Mouse (Mus musculus) forebrain, embryonic 11.5 days (tissue): ENCODE results near the gene Ankrd63. TPM values are rescaled to one million over a fixed set of nuclear protein-coding genes. Genes with fewer than 3 reads are reported as not detected.

ENCODE experiments used
- ATAC-seq: fragments of 200-750 bp; cut with Nextera tagmentation; replicated peaks from 2 replicates; pipeline ENCODE4 v1.8.0; 2017; ENCODE audit warnings: moderate TSS enrichment; ENCODE audit not compliant: low FRiP score
- DNase-seq: peaks from one replicate; pipeline ENCODE4 v3.0.0-alpha.2; 2017; ENCODE audit warnings: low spot score
- H3K27ac ChIP-seq: fragments of 300-500 bp; sonication (generic); 2 replicates; pipeline ENCODE4 v1.5.1; 2014; ENCODE audit warnings: low read depth, low read length
- H3K27me3 ChIP-seq: fragments of 300-500 bp; sonication (generic); 2 replicates; pipeline ENCODE4 v1.6.1; 2014; ENCODE audit warnings: mild to moderate bottlenecking, low read length, mixed read lengths; ENCODE audit not compliant: control insufficient read depth, insufficient read depth
- H3K36me3 ChIP-seq: fragments of 300-500 bp; sonication (generic); 2 replicates; pipeline ENCODE4 v1.6.1; 2014; ENCODE audit warnings: mild to moderate bottlenecking, low read length, moderate library complexity, mixed read lengths; ENCODE audit not compliant: control insufficient read depth, insufficient read depth
- H3K4me1 ChIP-seq: fragments of 300-500 bp; sonication (generic); replicated peaks from 2 replicates; pipeline ENCODE4 v1.6.1; 2014; ENCODE audit warnings: low read length, mixed read lengths; ENCODE audit not compliant: control insufficient read depth, insufficient read depth
- H3K4me2 ChIP-seq: fragments of 300-500 bp; sonication (generic); 2 replicates; pipeline ENCODE4 v1.6.1; 2014; ENCODE audit warnings: low read depth, mild to moderate bottlenecking, low read length, moderate library complexity, mixed read lengths; ENCODE audit not compliant: severe bottlenecking
- H3K4me3 ChIP-seq: fragments of 300-500 bp; sonication (generic); 2 replicates; pipeline ENCODE4 v1.5.1; 2014; ENCODE audit warnings: low read depth, low read length
- H3K9ac ChIP-seq: fragments of 300-500 bp; sonication (generic); 2 replicates; pipeline ENCODE4 v1.6.1; 2014; ENCODE audit warnings: low read length
- H3K9me3 ChIP-seq: fragments of 300-500 bp; sonication (generic); 2 replicates; pipeline ENCODE4 v1.6.1; 2016; ENCODE audit warnings: low read length, mixed read lengths; ENCODE audit not compliant: control insufficient read depth
- WGBS: fragments of 180-500 bp; shearing (Covaris S2); extraction: QIAGEN DNeasy Blood & Tissue Kit; methylation state at CpG from one replicate; pipeline ENCODE4 v1.1.7; 2014; 5-methylcytosine and 5-hydroxymethylcytosine counted together
- polyA plus RNA-seq: library from polyadenylated mRNA; unstranded; fragments of >200 nt; fragmentation: Nextera tagmentation; extraction: Ambion mirVana; gene quantifications from 2 replicates; pipeline ENCODE4 v1.2.1, GENCODE M21; 2014

Gene Ankrd63
- polyA plus RNA-seq, 1 experiment from 2014 or later: not detected

DNA sequence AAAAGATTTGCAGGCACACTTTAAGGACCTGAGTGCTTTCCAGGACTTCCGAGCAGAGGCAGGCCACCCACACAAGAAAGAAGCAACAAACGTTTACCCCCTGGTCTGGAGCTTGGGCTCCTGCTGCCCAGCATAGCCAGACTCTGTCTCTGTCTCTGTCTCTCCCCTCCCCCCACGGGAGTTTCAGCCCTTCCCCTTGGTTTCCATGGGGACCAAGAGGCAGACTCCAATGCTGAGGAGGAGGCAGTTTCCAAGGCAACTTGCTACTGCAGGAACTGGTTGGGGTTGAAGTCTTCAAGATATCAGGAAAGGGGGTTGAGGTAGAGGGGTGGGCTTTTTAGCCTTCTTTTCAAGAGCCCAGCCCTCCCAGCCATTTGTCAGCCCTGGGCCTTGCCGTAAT, 10.5 kb upstream of the Ankrd63 start:
- Histone ChIP-seq H3K4me1 (peaks cover 7% of the 10 kb centered on the region), H3K36me3 (no peaks in the 10 kb centered on the region), H3K9ac (no peak overlapping the region), H3K27me3 (peaks cover 31% of the 10 kb centered on the region), H3K4me2 (no peak overlapping the region), H3K9me3 (no peaks in the 10 kb centered on the region), H3K4me3 (no peak overlapping the region), H3K27ac (no peak overlapping the region)
- WGBS: 41% methylated on average over 4 of the region's 4 CpGs
- DNase-seq (no peak), ATAC-seq (peak; percentile 38; the same call in 1 of the 2 replicates)

DNA sequence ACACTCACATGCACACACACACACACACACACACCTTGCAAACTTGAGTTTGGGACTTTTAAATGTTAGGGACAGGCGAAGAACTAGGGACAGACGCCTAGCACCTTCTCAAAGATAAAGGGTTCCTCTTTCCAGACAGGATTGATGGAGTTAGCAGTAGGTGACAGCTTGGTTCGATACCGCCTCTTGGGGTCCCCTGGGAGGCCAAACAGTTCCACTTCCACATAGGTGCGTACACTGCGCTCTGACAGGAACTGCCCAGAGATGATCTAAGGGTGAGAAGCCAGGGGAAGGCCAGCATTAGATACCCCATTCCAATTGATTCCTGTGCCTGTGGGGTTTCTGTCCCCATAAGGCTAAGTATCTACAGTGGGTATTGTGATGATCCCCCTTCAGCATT, 9.9 kb upstream of the Ankrd63 start:
- Histone ChIP-seq H3K4me3 (no peak overlapping the region), H3K27ac (no peak overlapping the region), H3K4me2 (no peak overlapping the region), H3K9ac (no peak overlapping the region), H3K9me3 (no peaks in the 10 kb centered on the region), H3K27me3 (peaks cover 35% of the 10 kb centered on the region), H3K36me3 (no peaks in the 10 kb centered on the region), H3K4me1 (peaks cover 7% of the 10 kb centered on the region)
- 91% methylated on average over 6 of the region's 6 CpGs for WGBS
- DNase-seq (no peak), ATAC-seq (no peak)

DNA sequence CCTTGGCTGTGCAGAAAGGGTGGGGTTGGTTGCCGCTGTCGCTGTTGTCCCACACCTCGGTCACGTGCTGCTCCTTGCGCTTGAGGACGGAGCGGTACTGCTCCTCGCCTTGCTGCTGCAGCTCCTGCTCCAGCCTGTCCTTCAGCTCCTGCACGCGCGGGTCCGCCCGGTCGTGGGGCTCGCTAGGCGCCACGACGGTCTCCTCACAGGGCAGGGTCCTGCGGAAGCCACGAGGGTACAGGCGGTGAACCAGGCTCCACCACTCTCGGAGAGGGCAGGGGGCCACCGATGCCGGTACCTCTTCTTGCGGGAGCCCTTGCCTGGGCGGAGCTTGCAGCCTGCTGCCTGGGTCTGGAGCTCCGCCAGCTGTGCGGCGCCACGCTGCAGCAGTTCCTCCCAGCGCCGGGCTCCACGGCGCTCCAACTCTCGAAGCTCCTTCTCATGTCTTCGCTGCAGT, 7.3 kb upstream of the Ankrd63 start:
- H3K27ac ChIP-seq: no peak overlapping the region
- H3K4me2 ChIP-seq: peak overlapping the region; percentile 63
- peak overlapping the region; percentile 38 for H3K9ac ChIP-seq
- peaks cover 60% of the 10 kb centered on the region for H3K27me3 ChIP-seq
- WGBS: under 1% methylated on average over 36 of the region's 36 CpGs
- no peaks in the 10 kb centered on the region for H3K9me3 ChIP-seq
- DNase-seq: peak; percentile 76
- H3K4me3 ChIP-seq: peak overlapping the region; percentile 31
- no peaks in the 10 kb centered on the region for H3K36me3 ChIP-seq
- ATAC-seq: peak; percentile 59
- peaks cover 12% of the 10 kb centered on the region for H3K4me1 ChIP-seq

DNA sequence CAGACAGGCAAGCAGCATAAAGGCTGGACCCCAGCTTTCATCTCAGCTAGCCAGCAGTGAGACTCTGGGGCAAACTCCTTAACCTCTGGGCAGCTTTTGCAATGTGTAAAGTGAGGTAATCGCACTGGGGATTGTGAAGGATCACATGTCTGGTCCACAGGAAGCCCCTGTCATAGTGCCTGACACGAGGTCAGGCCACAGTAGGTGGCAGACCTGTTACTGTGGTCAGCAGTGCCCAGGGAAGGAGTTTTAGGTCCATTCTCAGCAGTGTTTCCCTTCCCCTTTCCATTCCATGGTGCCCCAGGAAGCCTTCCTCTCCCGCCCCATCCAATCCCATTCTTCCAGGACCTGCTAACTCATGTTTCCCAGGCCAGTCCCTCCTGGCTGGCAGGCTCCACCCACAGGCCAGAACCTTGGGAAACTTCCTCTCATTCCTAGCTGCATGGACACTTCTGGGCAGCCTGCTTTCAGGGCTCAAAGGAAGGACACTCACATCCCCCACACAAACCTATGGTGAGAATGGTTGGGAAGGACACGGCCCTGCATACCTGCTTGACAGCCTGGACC, 6.0 kb upstream of the Ankrd63 start:
- Histone ChIP-seq H3K4me3 (no peak overlapping the region), H3K9ac (no peak overlapping the region), H3K9me3 (no peaks in the 10 kb centered on the region), H3K36me3 (no peaks in the 10 kb centered on the region), H3K4me2 (no peak overlapping the region), H3K4me1 (peaks cover 12% of the 10 kb centered on the region), H3K27ac (no peak overlapping the region), H3K27me3 (peaks cover 73% of the 10 kb centered on the region)
- DNase-seq (no peak), ATAC-seq (no peak)
- 40% methylated on average over 4 of the region's 4 CpGs for WGBS

DNA sequence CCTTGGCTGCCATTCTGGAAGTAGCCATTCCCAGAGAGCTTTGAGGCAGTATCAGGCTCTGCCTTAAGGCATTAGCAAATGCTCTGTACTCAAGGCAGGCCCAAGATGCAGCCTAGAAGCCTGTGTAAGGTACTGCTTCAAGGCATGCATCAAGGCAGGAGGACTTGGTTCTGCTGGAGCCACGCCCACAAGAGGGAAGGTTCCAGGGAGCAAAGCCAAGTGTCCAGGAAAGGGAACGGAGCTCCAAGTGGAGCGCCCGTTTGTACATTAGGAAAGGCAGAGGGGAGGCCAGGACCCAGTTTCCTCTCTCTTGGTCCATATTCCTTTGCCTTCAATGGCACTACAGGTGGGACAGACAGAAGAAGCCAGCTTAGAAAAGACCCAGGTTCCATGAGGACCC, 4.7 kb upstream of the Ankrd63 start:
- Histone ChIP-seq H3K4me1 (peaks cover 18% of the 10 kb centered on the region), H3K4me2 (no peak overlapping the region), H3K36me3 (no peaks in the 10 kb centered on the region), H3K27ac (no peak overlapping the region), H3K4me3 (no peak overlapping the region), H3K27me3 (peaks cover 86% of the 10 kb centered on the region), H3K9me3 (no peaks in the 10 kb centered on the region), H3K9ac (no peak overlapping the region)
- WGBS: 81% methylated on average over 4 of the region's 4 CpGs
- DNase-seq (no peak), ATAC-seq (no peak)

DNA sequence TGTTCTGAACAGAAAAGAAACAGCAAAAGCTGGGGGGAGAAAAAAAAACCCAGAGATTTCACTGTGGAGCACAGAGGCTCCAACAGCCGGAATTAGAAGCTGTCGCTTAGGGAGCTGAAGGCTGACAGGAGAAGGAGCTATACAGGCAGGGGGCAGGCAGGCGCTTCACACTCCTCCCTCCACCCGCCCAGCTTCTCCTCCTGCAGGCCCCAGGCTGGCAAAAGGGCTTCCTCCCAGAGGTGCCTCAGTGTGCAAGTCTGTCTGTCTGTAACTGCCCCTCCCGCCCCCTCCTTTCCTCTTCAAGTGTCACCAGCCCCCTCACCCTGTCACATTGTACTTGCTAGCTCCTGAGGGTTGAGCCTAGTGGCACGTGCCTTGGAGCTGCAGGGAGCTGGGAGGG, 2.7 kb upstream of the Ankrd63 start:
- H3K4me3 ChIP-seq: no peak overlapping the region
- H3K27ac ChIP-seq: no peak overlapping the region
- H3K9me3 ChIP-seq: no peaks in the 10 kb centered on the region
- no peaks in the 10 kb centered on the region for H3K36me3 ChIP-seq
- no peak overlapping the region for H3K4me2 ChIP-seq
- DNase-seq: no peak
- H3K9ac ChIP-seq: no peak overlapping the region
- no peak for ATAC-seq
- peaks cover 26% of the 10 kb centered on the region for H3K4me1 ChIP-seq
- H3K27me3 ChIP-seq: peaks cover 95% of the 10 kb centered on the region
- WGBS: 4% methylated on average over 6 of the region's 6 CpGs

DNA sequence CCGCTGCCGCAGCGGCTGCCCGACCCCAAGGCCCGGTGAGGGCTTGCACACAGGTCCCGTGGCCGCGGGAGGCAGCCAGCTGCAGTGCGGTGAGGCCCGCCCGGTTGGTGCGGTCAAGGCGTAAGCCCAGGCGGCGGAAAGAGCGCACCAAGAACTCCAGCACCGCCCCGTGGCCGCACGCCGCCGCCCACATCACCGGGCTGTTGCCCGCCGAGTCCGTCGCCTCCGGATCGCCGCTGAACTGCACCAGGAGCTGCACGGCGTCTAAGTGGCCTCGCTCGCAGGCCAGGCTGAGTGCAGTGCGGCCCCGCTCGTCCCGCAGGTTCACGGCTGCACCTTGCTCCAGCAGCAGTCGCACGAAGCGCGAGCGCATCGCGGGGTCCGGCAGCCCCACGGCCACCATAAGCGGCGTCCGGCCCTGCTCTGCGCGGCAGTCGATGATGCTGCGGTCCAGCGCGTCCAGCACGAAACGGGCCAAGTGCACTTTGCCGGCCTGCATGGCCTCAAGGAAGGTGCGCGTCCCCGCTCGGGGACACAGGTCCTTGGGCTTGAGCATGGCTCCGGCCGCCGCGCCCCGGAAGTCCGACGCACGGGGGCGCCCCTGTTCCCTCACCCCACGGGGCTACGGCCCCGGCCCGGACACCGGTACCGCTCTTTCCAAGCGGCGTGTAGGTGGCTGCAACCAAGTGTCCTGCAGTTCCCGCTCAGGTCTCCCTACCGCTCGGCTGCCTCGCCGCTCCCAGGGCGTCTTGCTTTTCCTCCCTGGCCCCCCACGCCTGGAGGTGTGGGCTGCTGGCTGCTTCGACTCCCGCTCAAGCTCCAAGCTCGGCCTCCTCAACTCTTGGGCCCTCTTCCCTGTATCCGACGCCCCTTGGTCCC, 641 bp downstream of the Ankrd63 start:
- Histone ChIP-seq H3K4me2 (peak overlapping the region; percentile 58), H3K9ac (peak overlapping the region; percentile 16; the same call in 1 of the 2 replicates), H3K27me3 (peaks cover 86% of the 10 kb centered on the region), H3K36me3 (no peaks in the 10 kb centered on the region), H3K4me3 (peak overlapping the region; percentile 36), H3K9me3 (no peaks in the 10 kb centered on the region), H3K27ac (no peak overlapping the region), H3K4me1 (peaks cover 30% of the 10 kb centered on the region)
- 0% methylated on average over 85 of the region's 93 CpGs for WGBS
- DNase-seq (peak; percentile 82), ATAC-seq (peak; percentile 31; the same call in 1 of the 2 replicates)

DNA sequence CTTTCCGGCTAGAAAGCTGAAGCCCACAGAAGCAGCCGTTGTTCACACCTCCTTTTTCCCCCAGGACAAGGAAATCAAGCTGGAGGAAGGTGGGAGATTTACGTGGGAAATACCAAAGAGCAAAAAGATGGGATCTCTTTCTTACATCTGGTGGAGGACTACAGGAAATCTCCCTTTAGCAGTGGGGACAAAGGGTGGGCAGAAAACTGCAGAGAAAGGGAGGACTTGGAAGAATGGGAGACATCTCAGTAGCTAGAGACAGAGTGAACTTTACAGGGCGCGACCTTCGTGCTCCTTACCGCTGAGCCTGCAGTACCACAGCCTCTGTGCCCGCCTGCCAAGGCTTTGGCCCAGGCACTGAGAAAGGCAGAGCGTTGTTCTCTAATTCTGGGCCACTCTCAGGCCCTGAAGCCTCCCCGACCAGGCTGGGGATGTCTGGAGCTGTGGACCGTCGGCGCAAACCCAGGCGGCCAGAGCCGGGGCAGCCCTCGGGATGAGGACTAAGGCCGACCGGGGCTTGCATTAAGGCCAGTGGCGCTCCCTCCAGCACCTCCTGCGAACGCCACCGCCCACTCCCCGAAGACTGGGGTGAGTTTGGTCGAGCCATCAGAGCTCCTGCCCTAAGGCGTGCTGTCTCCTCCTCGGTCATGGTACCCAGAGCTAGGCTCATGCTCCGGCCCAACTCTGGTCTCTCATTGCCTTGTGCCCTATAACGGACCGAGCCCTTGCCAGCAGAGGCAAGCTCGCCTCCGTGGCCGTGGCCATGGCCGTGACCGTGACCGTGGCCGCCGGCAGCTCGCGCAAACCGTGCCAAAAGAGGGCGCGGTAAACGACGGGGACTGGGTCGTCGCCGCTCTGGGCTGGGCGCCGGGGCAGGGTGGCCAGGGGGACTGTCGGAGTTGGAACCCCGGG, 1.5 kb downstream of the Ankrd63 start:
- no peaks in the 10 kb centered on the region for H3K9me3 ChIP-seq
- ATAC-seq (no peak), DNase-seq (peak; percentile 64)
- peak overlapping the region; percentile 58 for H3K4me2 ChIP-seq
- no peaks in the 10 kb centered on the region for H3K36me3 ChIP-seq
- H3K4me1 ChIP-seq: peaks cover 30% of the 10 kb centered on the region
- peak overlapping the region; percentile 36 for H3K4me3 ChIP-seq
- no peak overlapping the region for H3K27ac ChIP-seq
- H3K27me3 ChIP-seq: peaks cover 83% of the 10 kb centered on the region
- WGBS: 3% methylated on average over 51 of the region's 51 CpGs
- H3K9ac ChIP-seq: no peak overlapping the region
